Mouse (Mus musculus) cerebellum, postnatal 25 days (tissue): ENCODE results near the gene Igf2bp2.

Source experiments
- DNase-seq, 2 experiments: peaks; one replicate each; pipeline ENCODE4 v3.0.0; 2021; ENCODE audit warnings: mixed read lengths in 2 of 2

Gene Igf2bp2

GRCm38 (mm10) chr16:22162512-22163455 is at the start of gene Igf2bp2:
Gene Igf2bp2, minus strand, starts transcription at chr16:22163299.
- peak; percentile 13 to 34 for DNase-seq

- no peak for DNase-seq
These were observed 40.4 kb upstream of the Igf2bp2 start for GRCm38 (mm10) chr16:22203501-22203900.

- DNase-seq, result no peak
These were observed 38.8 kb upstream of the Igf2bp2 start for GRCm38 (mm10) chr16:22201858-22202257.

- no peak for DNase-seq
These were observed 37.4 kb upstream of the Igf2bp2 start for GRCm38 (mm10) chr16:22200476-22200875.

- DNase-seq, result no peak
These were observed 24.3 kb upstream of the Igf2bp2 start for GRCm38 (mm10) chr16:22187366-22187765.

- no peak for DNase-seq
These were observed 22.3 kb upstream of the Igf2bp2 start for GRCm38 (mm10) chr16:22185411-22185810.

GRCm38 (mm10) chr16:22184113-22184512 is 21.0 kb upstream of the Igf2bp2 start:
- no peak for DNase-seq

GRCm38 (mm10) chr16:22182286-22182685 is 19.2 kb upstream of the Igf2bp2 start:
- DNase-seq, result no peak

GRCm38 (mm10) chr16:22178793-22179192 is 15.7 kb upstream of the Igf2bp2 start:
- DNase-seq, result no peak

- no peak for DNase-seq
These were observed 14.9 kb upstream of the Igf2bp2 start for GRCm38 (mm10) chr16:22177999-22178398.

- no peak for DNase-seq
These were observed 5.6 kb upstream of the Igf2bp2 start for GRCm38 (mm10) chr16:22168731-22169130.

- no peak for DNase-seq
These were observed 2.5 kb upstream of the Igf2bp2 start for GRCm38 (mm10) chr16:22165556-22165955.

- no peak for DNase-seq
These were observed 1.3 kb upstream of the Igf2bp2 start for GRCm38 (mm10) chr16:22164446-22164845.

- DNase-seq, result peak in 1 of 2 experiments; percentile 6
These were observed 355 bp upstream of the Igf2bp2 start for GRCm38 (mm10) chr16:22163456-22163851.

GRCm38 (mm10) chr16:22162066-22162511 is 1.0 kb downstream of the Igf2bp2 start:
- DNase-seq, result no peak

- DNase-seq, result peak; percentile 5 to 8
These were observed 1.6 kb downstream of the Igf2bp2 start for GRCm38 (mm10) chr16:22161351-22162065.

- DNase-seq, result no peak
These were observed 2.5 kb downstream of the Igf2bp2 start for GRCm38 (mm10) chr16:22160386-22161145.

- DNase-seq, result no peak
These were observed 10.1 kb downstream of the Igf2bp2 start for GRCm38 (mm10) chr16:22152941-22153444.

- no peak for DNase-seq
These were observed 11.3 kb downstream of the Igf2bp2 start for GRCm38 (mm10) chr16:22151706-22152315.

GRCm38 (mm10) chr16:22150421-22150820 is 12.7 kb downstream of the Igf2bp2 start:
- no peak for DNase-seq

GRCm38 (mm10) chr16:22149659-22150345 is 13.3 kb downstream of the Igf2bp2 start:
- no peak for DNase-seq

- DNase-seq, result no peak
These were observed 14.0 kb downstream of the Igf2bp2 start for GRCm38 (mm10) chr16:22149076-22149475.
